Mouse (Mus musculus): ENCODE measurements around the gene Batf2. TPM values are rescaled to one million over a fixed set of nuclear protein-coding genes. Genes with fewer than 3 reads are reported as not detected.

Gene Batf2
- polyA plus RNA-seq, 2 experiments: 0.09 to 0.35 TPM

GRCm38 (mm10) chr19:6117986-6118676 is 22.7 kb upstream of the Batf2 start, which contains the start of gene Sac3d1:
TSS of gene Sac3d1 (minus strand) at chr19:6118650.
- under 1% methylated on average over 77 of the region's 77 CpGs for WGBS (ENCODE audit: insufficient replicate concordance)
- H3K4me1 ChIP-seq (replicated peaks; ENCODE audit: control insufficient read depth in 2 of 2, insufficient read depth in 2 of 2, low read length in 1 of 2): peaks cover 9% of the 10 kb centered on the region in 2 experiments
- H3K27me3 ChIP-seq (ENCODE audit: control insufficient read depth, insufficient read depth, low read length): no peaks in the 10 kb centered on the region
- no peaks in the 10 kb centered on the region for H3K9me3 ChIP-seq (ENCODE audit: control insufficient read depth, low read length)
- H3K36me3 ChIP-seq (replicated peaks; ENCODE audit: control insufficient read depth, insufficient read depth, low read depth): peaks cover 15% of the 10 kb centered on the region
- H3K9ac ChIP-seq (replicated peaks): peak within 1 kb of the TSS; percentile 86
- H3K4me3 ChIP-seq (ENCODE audit: insufficient read depth in 1 of 2, low read depth in 2 of 2, low read length in 2 of 2): peak within 1 kb of the TSS; percentile 74 to 84
- DNase-seq (ENCODE audit: low read depth in 3 of 3, low spot score in 3 of 3) (peak; percentile 87 to 89 (median 87)), ATAC-seq (ENCODE audit: insufficient read depth) (peak; percentile 81)
- TF ChIP-seq EP300 (IDR thresholded peaks at IDR 0.05; ENCODE audit: low read depth) (no peak), CTCF (IDR thresholded peaks at IDR 0.05; ENCODE audit: low read depth) (peak; percentile 18; the same call in 1 of the 2 replicates)
- peak within 1 kb of the TSS; percentile 97 for H3K4me2 ChIP-seq (ENCODE audit: low read depth)
- H3K27ac ChIP-seq: peak within 1 kb of the TSS; percentile 90

GRCm38 (mm10) chr19:6118677-6119185 is 22.1 kb upstream of the Batf2 start:
- ATAC-seq (ENCODE audit: insufficient read depth): no peak

GRCm38 (mm10) chr19:6121761-6122160 is 19.0 kb upstream of the Batf2 start:
- H3K27ac ChIP-seq: no peak overlapping the region
- no peaks in the 10 kb centered on the region for H3K9me3 ChIP-seq (ENCODE audit: control insufficient read depth, low read length)
- H3K9ac ChIP-seq (replicated peaks): no peak overlapping the region
- TF ChIP-seq CTCF (IDR thresholded peaks at IDR 0.05; ENCODE audit: low read depth) (no peak), EP300 (IDR thresholded peaks at IDR 0.05; ENCODE audit: low read depth) (no peak)
- H3K4me2 ChIP-seq (ENCODE audit: low read depth): no peak overlapping the region; the same call in 1 of the 2 replicates
- ATAC-seq (ENCODE audit: insufficient read depth) (no peak), DNase-seq (ENCODE audit: low read depth in 3 of 3, low spot score in 3 of 3) (no peak)
- H3K4me3 ChIP-seq (ENCODE audit: insufficient read depth in 1 of 2, low read depth in 2 of 2, low read length in 2 of 2): peak overlapping the region in 1 of 2 experiments; percentile 3; a peak in 1 of 4 replicates
- H3K36me3 ChIP-seq (replicated peaks; ENCODE audit: control insufficient read depth, insufficient read depth, low read depth): peaks cover 9% of the 10 kb centered on the region
- no peaks in the 10 kb centered on the region for H3K27me3 ChIP-seq (ENCODE audit: control insufficient read depth, insufficient read depth, low read length)
- H3K4me1 ChIP-seq (replicated peaks; ENCODE audit: control insufficient read depth in 2 of 2, insufficient read depth in 2 of 2, low read length in 1 of 2): peaks cover 7 to 14% of the 10 kb centered on the region in 2 experiments
- 67% methylated on average over 19 of the region's 19 CpGs for WGBS (ENCODE audit: insufficient replicate concordance)

More at GRCm38 (mm10) chr19:6118677-6119185, 22.1 kb upstream of the Batf2 start:
- Histone ChIP-seq H3K36me3 (replicated peaks; ENCODE audit: control insufficient read depth, insufficient read depth, low read depth) (peaks cover 15% of the 10 kb centered on the region), H3K4me3 (ENCODE audit: insufficient read depth in 1 of 2, low read depth in 2 of 2, low read length in 2 of 2) (peak overlapping the region; percentile 37 to 84), H3K27me3 (ENCODE audit: control insufficient read depth, insufficient read depth, low read length) (no peaks in the 10 kb centered on the region), H3K27ac (peak overlapping the region; percentile 22; the same call in 1 of the 2 replicates), H3K4me1 (replicated peaks; ENCODE audit: control insufficient read depth in 2 of 2, insufficient read depth in 2 of 2, low read length in 1 of 2) (peaks cover 9 to 12% of the 10 kb centered on the region in 2 experiments), H3K4me2 (ENCODE audit: low read depth) (peak overlapping the region; percentile 97), H3K9ac (replicated peaks) (peak overlapping the region; percentile 86), H3K9me3 (ENCODE audit: control insufficient read depth, low read length) (no peaks in the 10 kb centered on the region)
- no peak for DNase-seq (ENCODE audit: low read depth in 3 of 3, low spot score in 3 of 3)
- 4% methylated on average over 8 of the region's 8 CpGs for WGBS (ENCODE audit: insufficient replicate concordance)
- TF ChIP-seq EP300 (IDR thresholded peaks at IDR 0.05; ENCODE audit: low read depth): no peak
- no peak for TF ChIP-seq CTCF (IDR thresholded peaks at IDR 0.05; ENCODE audit: low read depth)

GRCm38 (mm10) chr19:6123330-6123729 is 17.5 kb upstream of the Batf2 start:
- H3K4me1 ChIP-seq (replicated peaks; ENCODE audit: control insufficient read depth in 2 of 2, insufficient read depth in 2 of 2, low read length in 1 of 2): peaks cover 3 to 15% of the 10 kb centered on the region in 2 experiments
- H3K9ac ChIP-seq (replicated peaks): no peak overlapping the region
- no peak for TF ChIP-seq CTCF (IDR thresholded peaks at IDR 0.05; ENCODE audit: low read depth)
- TF ChIP-seq EP300 (IDR thresholded peaks at IDR 0.05; ENCODE audit: low read depth): no peak
- 84% methylated on average over 8 of the region's 8 CpGs for WGBS (ENCODE audit: insufficient replicate concordance)
- no peaks in the 10 kb centered on the region for H3K9me3 ChIP-seq (ENCODE audit: control insufficient read depth, low read length)
- no peak overlapping the region for H3K4me3 ChIP-seq (ENCODE audit: insufficient read depth in 1 of 2, low read depth in 2 of 2, low read length in 2 of 2)
- no peak for ATAC-seq (ENCODE audit: insufficient read depth)
- H3K36me3 ChIP-seq (replicated peaks; ENCODE audit: control insufficient read depth, insufficient read depth, low read depth): peaks cover 9% of the 10 kb centered on the region
- no peaks in the 10 kb centered on the region for H3K27me3 ChIP-seq (ENCODE audit: control insufficient read depth, insufficient read depth, low read length)
- no peak overlapping the region for H3K27ac ChIP-seq
- no peak for DNase-seq (ENCODE audit: low read depth in 3 of 3, low spot score in 3 of 3)
- no peak overlapping the region for H3K4me2 ChIP-seq (ENCODE audit: low read depth)

- Histone ChIP-seq H3K27ac (no peak overlapping the region), H3K4me3 (ENCODE audit: insufficient read depth in 1 of 2, low read depth in 2 of 2, low read length in 2 of 2) (no peak overlapping the region), H3K27me3 (ENCODE audit: control insufficient read depth, insufficient read depth, low read length) (no peaks in the 10 kb centered on the region), H3K36me3 (replicated peaks; ENCODE audit: control insufficient read depth, insufficient read depth, low read depth) (no peaks in the 10 kb centered on the region; the same call in 1 of the 2 replicates), H3K9ac (replicated peaks) (no peak overlapping the region; the same call in 1 of the 2 replicates), H3K9me3 (ENCODE audit: control insufficient read depth, low read length) (no peaks in the 10 kb centered on the region), H3K4me1 (replicated peaks; ENCODE audit: control insufficient read depth in 2 of 2, insufficient read depth in 2 of 2, low read length in 1 of 2) (peaks cover 11 to 24% of the 10 kb centered on the region in 2 experiments), H3K4me2 (ENCODE audit: low read depth) (no peak overlapping the region)
- 66% methylated on average over 2 of the region's 2 CpGs for WGBS (ENCODE audit: insufficient replicate concordance)
- DNase-seq (ENCODE audit: low read depth in 3 of 3, low spot score in 3 of 3) (no peak), ATAC-seq (ENCODE audit: insufficient read depth) (no peak)
- TF ChIP-seq CTCF (IDR thresholded peaks at IDR 0.05; ENCODE audit: low read depth): no peak
- TF ChIP-seq EP300 (IDR thresholded peaks at IDR 0.05; ENCODE audit: low read depth): no peak
Observed at GRCm38 (mm10) chr19:6124898-6125297, 15.9 kb upstream of the Batf2 start.

Measured in liver, embryonic 14.5 days (tissue).